In genomic region chr2:7509463-7509862, GRCm38 (mm10) we compare ENCODE assay signal across 8 mouse cellular contexts. TPM values are rescaled to one million over a fixed set of nuclear protein-coding genes. Genes with fewer than 3 reads are reported as not detected.
DNase-seq lines count a peak whose midpoint lies in the region; ATAC-seq and TF ChIP-seq lines count a peak whose summit lies in the region.
"Not testable (repeated sequence)": the region's sequence is repeated elsewhere in the genome, so short reads cannot be mapped to it uniquely, and the experiment has no call there.

Gene Celf2, minus strand, starts transcription at chr2:7509563.

- ATAC-seq in Patski; embryonic facial prominence, embryonic 12.5 days (ENCODE audit: insufficient number of reproducible peaks, insufficient read depth, low FRiP score, low TSS enrichment); kidney, embryonic 14.5 days (ENCODE audit: low FRiP score, low TSS enrichment); megakaryocyte-erythroid progenitor cell, adult 5-6 weeks (replicated peaks; ENCODE audit: low FRiP score, low TSS enrichment, poor library complexity, severe bottlenecking); stomach, embryonic 14.5 days (ENCODE audit: insufficient number of reproducible peaks, insufficient read depth, low FRiP score, low read depth): not testable (repeated sequence)

- not testable (repeated sequence) for H3K9me3 ChIP-seq in embryonic facial prominence, embryonic 12.5 days; kidney, embryonic 14.5 days (ENCODE audit: control insufficient read depth, low read length); limb, embryonic 10.5 days (replicated peaks); stomach, embryonic 14.5 days (ENCODE audit: control insufficient read depth, low read depth, low read length)

- H3K4me1 ChIP-seq in embryonic facial prominence, embryonic 12.5 days; kidney, embryonic 14.5 days (ENCODE audit: control insufficient read depth, insufficient read depth, low read length); limb, embryonic 10.5 days; stomach, embryonic 14.5 days (ENCODE audit: control insufficient read depth, insufficient read depth, low read length): not testable (repeated sequence)

- WGBS in embryonic facial prominence, embryonic 12.5 days: 88% methylated on average over 9 of the region's 9 CpGs
- WGBS in kidney, embryonic 14.5 days: 93% methylated on average over 9 of the region's 9 CpGs
- 93% methylated on average over 9 of the region's 9 CpGs for WGBS in limb, embryonic 10.5 days
- 92% methylated on average over 9 of the region's 9 CpGs for WGBS in stomach, embryonic 14.5 days

- not testable (repeated sequence) for TF ChIP-seq CTCF in Patski (IDR thresholded peaks at IDR 0.05)

- not testable (repeated sequence) for H3K9ac ChIP-seq in embryonic facial prominence, embryonic 12.5 days; kidney, embryonic 14.5 days (ENCODE audit: low read depth, low read length); stomach, embryonic 14.5 days (replicated peaks; ENCODE audit: low read depth, low read length)

- intact Hi-C loops in heart, postnatal 14 days (cut with DNase I): not testable (repeated sequence)

- not testable (repeated sequence) for H3K27me3 ChIP-seq in Patski; embryonic facial prominence, embryonic 12.5 days; kidney, embryonic 14.5 days (ENCODE audit: control insufficient read depth, insufficient read depth, low read length); limb, embryonic 10.5 days (ENCODE audit: low read depth, poor library complexity, severe bottlenecking); stomach, embryonic 14.5 days (ENCODE audit: control insufficient read depth, insufficient read depth, low read length)

- in situ Hi-C loops in Patski (cut with MboI; ENCODE audit: low pct_unique_long_range_greater_than_20kb): not testable (repeated sequence)

- not testable (repeated sequence) for H3K27ac ChIP-seq in embryonic facial prominence, embryonic 12.5 days; kidney, embryonic 14.5 days (ENCODE audit: low read depth, low read length); limb, embryonic 10.5 days; stomach, embryonic 14.5 days (ENCODE audit: low read length)

- CTCF ChIA-PET in Patski (lab: Charles Lee): not testable (repeated sequence)

- POLR2A ChIA-PET in Patski (lab: Charles Lee): not testable (repeated sequence)

- DNase-seq in Patski (ENCODE audit: low read depth, low spot score); gastrocnemius, postnatal 10 days; heart, postnatal 14 days; limb, embryonic 10.5 days (ENCODE audit: low spot score): not testable (repeated sequence)

- H3K36me3 ChIP-seq in embryonic facial prominence, embryonic 12.5 days; kidney, embryonic 14.5 days (ENCODE audit: control insufficient read depth, insufficient read depth, low read length); limb, embryonic 10.5 days; stomach, embryonic 14.5 days (ENCODE audit: control insufficient read depth, insufficient read depth, low read length): not testable (repeated sequence)

- H3K4me3 ChIP-seq in embryonic facial prominence, embryonic 12.5 days; kidney, embryonic 14.5 days (ENCODE audit: low read length); limb, embryonic 10.5 days; stomach, embryonic 14.5 days (ENCODE audit: low read depth, low read length): not testable (repeated sequence)

- not testable (repeated sequence) for H3K4me2 ChIP-seq in embryonic facial prominence, embryonic 12.5 days (replicated peaks); kidney, embryonic 14.5 days (replicated peaks; ENCODE audit: low read depth, low read length); stomach, embryonic 14.5 days (replicated peaks; ENCODE audit: low read depth, low read length)

RNA-seq across cellular contexts. Expression of gene Celf2, which starts in this region (rescaled TPM):
- 25.2 TPM for polyA plus RNA-seq in Patski (2021)
- 51.0 and 56.8 TPM in 2 replicates for polyA plus RNA-seq in embryonic facial prominence, embryonic 12.5 days (2016; fragmentation: Nextera tagmentation; extraction: Ambion mirVana)
- total RNA-seq in gastrocnemius, postnatal 10 days (2021): 10 to 100 TPM; 73.2 to 82.2 TPM
- 10 to 100 TPM; 65.4 to 69.9 TPM for total RNA-seq in heart, postnatal 14 days (2021)
- polyA plus RNA-seq in kidney, embryonic 14.5 days (2014; fragmentation: Nextera tagmentation; extraction: Ambion mirVana): 12.3 TPM in 2 replicates
- polyA plus RNA-seq in limb, embryonic 10.5 days (2016; fragmentation: Nextera tagmentation; extraction: Ambion mirVana): 9.2 and 16.2 TPM in 2 replicates
- 22.7 and 41.3 TPM in 2 replicates for total RNA-seq in megakaryocyte-erythroid progenitor cell, adult 5-6 weeks (2014; fragmentation: Nextera tagmentation)
- total RNA-seq in megakaryocyte-erythroid progenitor cell, adult 5-6 weeks (2017): 16.2 and 47.0 TPM in 2 replicates
- polyA plus RNA-seq in stomach, embryonic 14.5 days (2014; fragmentation: Nextera tagmentation; extraction: Ambion mirVana): 59.8 and 65.3 TPM in 2 replicates
